Mouse (Mus musculus) hindbrain, embryonic 12.5 days (tissue): Measurements from ENCODE around the gene Gm44502. TPM values are rescaled to one million over a fixed set of nuclear protein-coding genes. Genes with fewer than 3 reads are reported as not detected.
"Not testable (repeated sequence)": the region's sequence is repeated elsewhere in the genome, so short reads cannot be mapped to it uniquely, and the experiment has no call there.

Experiments
- ATAC-seq: fragments of 200-750 bp; cut with Nextera tagmentation; 2 replicates; pipeline ENCODE4 v1.8.0; 2017; ENCODE audit warnings: moderate TSS enrichment; ENCODE audit not compliant: low FRiP score
- H3K27ac ChIP-seq: fragments of 300-500 bp; sonication (generic); 2 replicates; pipeline ENCODE4 v1.5.1; 2016; ENCODE audit warnings: mild to moderate bottlenecking
- H3K27me3 ChIP-seq: fragments of 300-500 bp; sonication (generic); 2 replicates; pipeline ENCODE4 v1.6.1; 2016; ENCODE audit warnings: mild to moderate bottlenecking
- H3K36me3 ChIP-seq: fragments of 300-500 bp; sonication (generic); 2 replicates; pipeline ENCODE4 v1.6.1; 2016; ENCODE audit warnings: mild to moderate bottlenecking
- H3K4me1 ChIP-seq: fragments of 300-500 bp; sonication (generic); 2 replicates; pipeline ENCODE4 v1.6.1; 2016
- H3K4me2 ChIP-seq: fragments of 300-500 bp; sonication (generic); replicated peaks from 2 replicates; pipeline ENCODE4 v1.6.1; 2016; ENCODE audit warnings: mild to moderate bottlenecking
- H3K4me3 ChIP-seq: fragments of 300-500 bp; sonication (generic); 2 replicates; pipeline ENCODE4 v1.5.1; 2016; ENCODE audit warnings: mild to moderate bottlenecking
- H3K9ac ChIP-seq: fragments of 300-500 bp; sonication (generic); 2 replicates; pipeline ENCODE4 v1.6.1; 2016; ENCODE audit warnings: mild to moderate bottlenecking, moderate library complexity
- H3K9me3 ChIP-seq: fragments of 300-500 bp; sonication (generic); replicated peaks from 2 replicates; pipeline ENCODE4 v1.6.1; 2016; ENCODE audit warnings: mild to moderate bottlenecking
- WGBS: fragments of 180-500 bp; shearing (Covaris S2); methylation state at CpG from one replicate; pipeline ENCODE4 v1.1.7; 2016; 5-methylcytosine and 5-hydroxymethylcytosine counted together
- polyA plus RNA-seq: library from polyadenylated mRNA; unstranded; fragments of >200 nt; fragmentation: Nextera tagmentation; extraction: Ambion mirVana; gene quantifications from 2 replicates; pipeline ENCODE4 v1.2.1, GENCODE M21; 2016

Gene Gm44502
- polyA plus RNA-seq, 1 experiment from 2014 or later: not detected

GRCm38 (mm10) chr15:89442486-89443070 lies 13.1 kb upstream of the Gm44502 start:
- WGBS: 45% methylated on average over 8 of the region's 8 CpGs
- no peaks in the 10 kb centered on the region for H3K36me3 ChIP-seq
- no peaks in the 10 kb centered on the region for H3K9me3 ChIP-seq
- H3K4me1 ChIP-seq: no peaks in the 10 kb centered on the region
- no peaks in the 10 kb centered on the region for H3K27me3 ChIP-seq
- ATAC-seq: no peak
- no peak overlapping the region for H3K9ac ChIP-seq
- H3K4me3 ChIP-seq: no peak overlapping the region
- H3K27ac ChIP-seq: no peak overlapping the region
- H3K4me2 ChIP-seq: no peak overlapping the region

DNA sequence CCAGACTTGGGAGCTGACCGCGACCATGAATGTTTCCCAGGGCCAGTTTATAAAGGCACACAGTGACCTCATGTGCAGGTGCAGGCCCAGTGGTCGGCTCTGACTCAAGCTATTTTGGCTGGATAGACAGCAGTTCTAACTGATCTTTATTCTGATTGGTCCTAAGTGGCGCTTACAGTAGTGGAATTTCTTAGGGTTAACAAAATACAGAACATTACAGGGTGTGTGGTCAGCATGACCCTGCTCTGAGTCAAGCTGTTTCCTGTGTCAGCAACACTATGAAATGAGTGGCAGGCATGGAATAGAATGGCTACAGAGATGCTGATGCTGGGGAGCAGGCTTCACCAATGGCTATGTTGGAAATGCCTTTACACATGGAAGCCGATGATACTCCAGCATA lies 6.4 kb upstream of the Gm44502 start:
- no peak overlapping the region for H3K4me2 ChIP-seq
- WGBS: 89% methylated on average over 5 of the region's 5 CpGs
- H3K27ac ChIP-seq: no peak overlapping the region

DNA sequence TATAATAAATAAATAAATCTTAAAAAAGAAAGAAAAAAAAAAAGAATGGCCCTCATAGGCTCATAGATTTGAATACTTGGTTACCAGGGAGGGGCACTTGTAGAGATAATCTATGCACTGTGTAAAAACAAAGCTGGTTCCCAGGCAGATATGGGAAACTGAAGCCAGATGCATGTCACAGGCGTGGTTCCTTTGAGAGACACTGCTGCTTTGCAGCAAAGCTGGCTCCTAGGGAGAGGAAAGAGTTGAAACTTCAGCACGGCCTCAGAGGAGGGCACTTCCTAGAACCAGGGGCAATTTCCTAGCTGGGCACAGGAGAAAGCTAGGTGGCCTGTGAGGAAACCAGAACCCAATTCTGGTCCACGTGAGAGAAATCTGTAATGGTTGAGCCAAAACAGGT lies 4.6 kb upstream of the Gm44502 start:
- no peak overlapping the region for H3K27ac ChIP-seq
- H3K4me1 ChIP-seq: 0 out of 2 replicates have a peak, but pooled peaks cover 6% of the 10 kb centered on the region
- no peak overlapping the region for H3K4me3 ChIP-seq
- H3K36me3 ChIP-seq: no peaks in the 10 kb centered on the region
- no peaks in the 10 kb centered on the region for H3K9me3 ChIP-seq
- H3K27me3 ChIP-seq: no peaks in the 10 kb centered on the region
- ATAC-seq: no peak
- no peak overlapping the region for H3K9ac ChIP-seq
- H3K4me2 ChIP-seq: no peak overlapping the region
- 64% methylated on average over 3 of the region's 3 CpGs for WGBS

More for the DNA sequence above, 6.4 kb upstream of the Gm44502 start:
- Histone ChIP-seq H3K27me3 (no peaks in the 10 kb centered on the region), H3K9me3 (no peaks in the 10 kb centered on the region), H3K9ac (no peak overlapping the region), H3K36me3 (no peaks in the 10 kb centered on the region), H3K4me1 (0 out of 2 replicates have a peak, but pooled peaks cover 2% of the 10 kb centered on the region), H3K4me3 (no peak overlapping the region)
- ATAC-seq: no peak

DNA sequence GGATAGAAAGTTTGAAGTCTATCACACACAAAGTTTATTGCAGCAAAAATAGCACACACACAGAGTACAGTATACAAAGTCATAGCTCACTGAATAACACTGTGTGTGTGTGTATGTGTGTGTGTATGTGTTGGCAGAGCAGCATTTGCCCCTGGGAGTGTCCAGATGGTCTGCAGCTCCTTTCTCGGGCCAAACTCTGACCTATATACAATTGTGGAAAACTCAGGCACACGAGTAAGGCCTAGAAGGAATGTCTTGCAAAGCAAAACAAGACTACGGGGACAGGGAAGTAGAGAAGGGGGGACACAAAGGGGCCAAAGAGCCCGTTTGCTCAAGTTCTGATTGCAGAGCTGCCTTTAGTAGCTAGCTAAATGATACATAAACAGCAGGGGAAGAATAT lies 3.5 kb upstream of the Gm44502 start:
- Histone ChIP-seq H3K4me2 (no peak overlapping the region), H3K4me3 (no peak overlapping the region), H3K27me3 (no peaks in the 10 kb centered on the region), H3K4me1 (peaks cover 15% of the 10 kb centered on the region), H3K36me3 (no peaks in the 10 kb centered on the region), H3K9ac (no peak overlapping the region), H3K27ac (no peak overlapping the region), H3K9me3 (no peaks in the 10 kb centered on the region)
- no peak for ATAC-seq
- WGBS: 77% methylated on average over 4 of the region's 4 CpGs

GRCm38 (mm10) chr15:89431806-89432205 lies 2.3 kb upstream of the Gm44502 start:
- Histone ChIP-seq H3K9ac (no peak overlapping the region), H3K27me3 (no peaks in the 10 kb centered on the region), H3K4me1 (peaks cover 15% of the 10 kb centered on the region), H3K36me3 (peaks cover 10% of the 10 kb centered on the region), H3K9me3 (no peaks in the 10 kb centered on the region), H3K4me2 (no peak overlapping the region), H3K27ac (no peak overlapping the region), H3K4me3 (no peak overlapping the region)
- ATAC-seq: no peak
- WGBS: 92% methylated on average over 6 of the region's 6 CpGs

DNA sequence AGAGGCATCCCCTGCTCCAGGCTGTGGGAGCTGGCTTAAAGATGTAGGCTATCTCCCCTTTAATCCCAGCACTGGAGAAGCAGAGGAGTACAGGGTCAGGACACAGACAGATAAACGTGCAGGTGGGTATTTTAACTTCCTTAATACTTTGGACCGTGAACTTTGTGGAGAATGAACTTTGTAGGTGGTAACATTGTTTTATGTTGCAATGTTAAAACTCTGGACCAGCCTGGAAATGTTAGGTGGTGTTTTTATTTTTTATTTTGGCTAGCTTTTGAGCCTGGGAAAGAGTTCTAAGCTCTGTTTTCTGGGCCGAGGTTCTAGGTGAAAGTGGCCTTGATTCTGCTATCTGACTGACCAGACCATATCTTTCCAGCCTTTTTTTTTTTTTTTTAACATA lies 1.8 kb upstream of the Gm44502 start:
- Histone ChIP-seq H3K4me3 (no peak overlapping the region), H3K27me3 (no peaks in the 10 kb centered on the region), H3K9me3 (no peaks in the 10 kb centered on the region), H3K27ac (no peak overlapping the region), H3K36me3 (peaks cover 16% of the 10 kb centered on the region), H3K9ac (no peak overlapping the region), H3K4me1 (peaks cover 15% of the 10 kb centered on the region), H3K4me2 (no peak overlapping the region)
- 94% methylated on average over 3 of the region's 3 CpGs for WGBS
- no peak for ATAC-seq

DNA sequence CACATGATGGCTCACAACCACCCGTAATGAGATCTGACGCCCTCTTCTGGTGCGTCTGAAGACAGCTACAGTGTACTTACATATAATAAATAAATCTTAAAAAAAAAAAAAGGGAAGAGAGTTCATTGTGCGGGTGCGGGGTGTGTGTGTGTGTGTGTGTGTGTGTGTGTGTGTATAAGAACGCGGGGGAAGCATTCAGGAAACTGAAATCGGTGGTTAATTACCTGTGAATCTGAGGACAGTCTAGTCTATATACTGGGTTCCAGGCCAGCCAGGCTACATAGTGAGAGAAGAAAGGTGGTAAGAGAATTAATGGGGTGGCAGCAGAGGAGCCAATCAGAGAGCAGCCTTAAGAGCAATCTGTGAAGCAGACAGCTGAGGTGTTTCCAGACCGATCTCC lies 1.3 kb upstream of the Gm44502 start:
- not testable (repeated sequence) for ATAC-seq, H3K9ac ChIP-seq, H3K27me3 ChIP-seq, H3K4me2 ChIP-seq, H3K27ac ChIP-seq, H3K9me3 ChIP-seq, H3K4me3 ChIP-seq
- peaks cover 21% of the 10 kb centered on the region for H3K36me3 ChIP-seq
- 86% methylated on average over 9 of the region's 9 CpGs for WGBS
- H3K4me1 ChIP-seq: peaks cover 18% of the 10 kb centered on the region

DNA sequence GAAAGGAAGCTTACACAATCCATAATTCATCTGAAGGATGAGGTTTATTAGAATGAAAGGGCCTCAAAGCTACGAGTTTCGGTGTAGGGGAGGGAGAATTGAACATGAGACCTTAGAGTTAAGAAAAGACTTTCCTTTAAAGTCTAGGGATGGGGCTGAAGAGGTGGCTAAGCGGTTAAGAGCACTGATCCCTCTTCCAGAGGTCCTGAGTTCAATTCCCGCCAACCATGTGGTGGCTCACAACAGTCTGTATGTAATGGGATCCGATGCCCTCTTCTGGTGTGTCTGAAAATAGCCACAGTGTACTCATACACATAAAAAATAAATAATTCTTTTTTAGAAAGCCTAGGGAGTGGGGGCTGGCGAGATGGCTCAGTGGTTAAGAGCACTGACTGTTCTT lies 845 bp upstream of the Gm44502 start:
- H3K4me1 ChIP-seq: peaks cover 22% of the 10 kb centered on the region
- WGBS: 46% methylated on average over 6 of the region's 6 CpGs

DNA sequence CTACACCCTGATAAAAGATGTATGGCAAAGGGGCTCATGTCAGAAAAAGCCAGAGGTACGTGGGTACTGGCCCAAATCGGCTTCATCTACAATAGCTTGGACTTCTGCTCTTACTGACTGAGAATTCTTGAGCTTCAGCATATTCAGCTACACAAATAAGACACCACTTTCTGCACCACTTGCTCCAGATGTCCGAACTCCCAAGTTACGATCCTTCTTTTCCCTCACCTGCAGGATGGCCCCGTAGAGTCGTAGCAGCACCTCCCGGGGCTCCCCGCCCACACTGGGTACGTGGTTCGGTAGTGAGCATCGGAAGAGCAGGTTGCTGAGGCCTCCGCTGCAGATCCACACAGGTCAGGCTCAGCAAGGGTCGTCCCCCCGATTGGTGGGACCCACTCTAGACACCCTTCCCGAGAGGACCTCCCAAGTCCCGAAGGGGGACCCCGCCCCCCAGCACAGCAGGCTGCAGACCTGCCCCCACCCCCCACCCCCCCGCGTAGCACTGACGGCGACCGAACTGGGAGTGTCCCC lies 610 bp downstream of the Gm44502 start:
- no peaks in the 10 kb centered on the region for H3K9me3 ChIP-seq
- peak; percentile 55 for ATAC-seq
- H3K27me3 ChIP-seq: no peaks in the 10 kb centered on the region
- peaks cover 31% of the 10 kb centered on the region for H3K36me3 ChIP-seq
- peak overlapping the region; percentile 75 for H3K4me3 ChIP-seq
- WGBS: 4% methylated on average over 22 of the region's 22 CpGs
- peaks cover 22% of the 10 kb centered on the region for H3K4me1 ChIP-seq
- peak overlapping the region; percentile 92 for H3K4me2 ChIP-seq
- H3K27ac ChIP-seq: peak overlapping the region; percentile 96
- H3K9ac ChIP-seq: peak overlapping the region; percentile 82

More for the DNA sequence above, 845 bp upstream of the Gm44502 start:
- H3K9me3 ChIP-seq: no peaks in the 10 kb centered on the region
- H3K36me3 ChIP-seq: peaks cover 25% of the 10 kb centered on the region
- ATAC-seq: no peak
- peak overlapping the region; percentile 75 for H3K4me3 ChIP-seq
- H3K9ac ChIP-seq: peak overlapping the region; percentile 82
- peak overlapping the region; percentile 92 for H3K4me2 ChIP-seq
- H3K27ac ChIP-seq: peak overlapping the region; percentile 96
- no peaks in the 10 kb centered on the region for H3K27me3 ChIP-seq

DNA sequence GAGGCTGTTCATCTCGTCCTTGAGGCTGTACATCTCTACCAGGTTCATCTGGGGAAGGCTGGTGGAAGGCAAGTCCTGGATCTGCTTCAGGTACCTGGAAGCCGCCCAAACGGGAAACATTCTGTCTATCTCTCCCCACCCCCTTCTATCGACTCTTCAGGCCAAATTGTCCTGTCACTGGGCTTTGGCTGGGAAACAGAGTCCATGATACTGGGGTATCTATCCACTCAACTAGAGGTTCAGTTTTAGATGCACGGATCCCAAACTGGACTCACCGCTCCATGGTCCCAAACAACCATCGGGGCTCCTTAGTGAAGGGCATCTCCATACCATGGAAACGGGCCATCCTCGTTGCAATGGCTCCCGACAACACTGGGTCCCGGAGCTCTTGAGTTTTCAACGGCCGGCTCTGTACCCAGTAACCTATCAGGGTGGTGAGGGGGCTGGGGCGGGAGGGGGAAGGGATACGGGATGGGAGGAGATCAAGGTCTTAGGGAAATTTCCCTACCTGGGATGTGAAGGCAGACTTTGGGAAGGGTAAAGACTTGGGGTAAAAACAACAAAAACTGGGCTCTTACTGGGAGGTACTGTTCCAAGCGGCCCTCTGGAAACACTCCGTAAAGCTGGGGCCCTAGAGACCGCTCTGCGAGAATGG lies 1.2 kb downstream of the Gm44502 start:
- H3K9me3 ChIP-seq: no peaks in the 10 kb centered on the region
- H3K27me3 ChIP-seq: no peaks in the 10 kb centered on the region
- peak overlapping the region; percentile 92 for H3K4me2 ChIP-seq
- no peak overlapping the region for H3K27ac ChIP-seq
- H3K4me3 ChIP-seq: peak overlapping the region; percentile 75
- peaks cover 35% of the 10 kb centered on the region for H3K36me3 ChIP-seq
- peaks cover 22% of the 10 kb centered on the region for H3K4me1 ChIP-seq
- H3K9ac ChIP-seq: peak overlapping the region; percentile 82
- WGBS: 84% methylated on average over 19 of the region's 19 CpGs
- ATAC-seq: no peak

GRCm38 (mm10) chr15:89426716-89427115 lies 2.8 kb downstream of the Gm44502 start:
- Histone ChIP-seq H3K4me2 (no peak overlapping the region), H3K9ac (no peak overlapping the region), H3K36me3 (peaks cover 41% of the 10 kb centered on the region), H3K27ac (no peak overlapping the region), H3K9me3 (no peaks in the 10 kb centered on the region), H3K4me3 (no peak overlapping the region), H3K27me3 (no peaks in the 10 kb centered on the region), H3K4me1 (peaks cover 22% of the 10 kb centered on the region)
- WGBS: 92% methylated on average over 10 of the region's 10 CpGs
- no peak for ATAC-seq

GRCm38 (mm10) chr15:89425711-89426121 lies 3.8 kb downstream of the Gm44502 start, which contains the start of gene Cpt1b:
Gene Cpt1b, minus strand, starts transcription at chr15:89425863.
- H3K27me3 ChIP-seq: no peaks in the 10 kb centered on the region
- H3K36me3 ChIP-seq: peaks cover 42% of the 10 kb centered on the region
- H3K9me3 ChIP-seq: no peaks in the 10 kb centered on the region
- no peak within 1 kb of the TSS for H3K4me3 ChIP-seq
- 0 out of 2 replicates have a peak within 1 kb of the TSS, but pooled peaks have one; percentile 6 for H3K4me2 ChIP-seq
- WGBS: 19% methylated on average over 6 of the region's 6 CpGs
- H3K9ac ChIP-seq: no peak within 1 kb of the TSS
- no peak for ATAC-seq
- no peak within 1 kb of the TSS for H3K27ac ChIP-seq
- peaks cover 20% of the 10 kb centered on the region for H3K4me1 ChIP-seq
